Mouse (Mus musculus): ENCODE data around the gene 6030468B19Rik.
"Not testable (repeated sequence)": the region's sequence is repeated elsewhere in the genome, so short reads cannot be mapped to it uniquely, and the experiment has no call there.

6030468B19Rik gene

GRCm38 (mm10) chr11:117806781-117807180 is 9.3 kb downstream of the 6030468B19Rik start:
- DNase-seq: no peak

- peak; percentile 65 for DNase-seq
These were observed 12.2 kb downstream of the 6030468B19Rik start, which contains the start of the genes Gm20708 and Syngr2 for GRCm38 (mm10) chr11:117809407-117810311. TSS of gene Gm20708 (plus strand) at chr11:117809668. TSS of gene Syngr2 (plus strand) at chr11:117809668.

DNA sequence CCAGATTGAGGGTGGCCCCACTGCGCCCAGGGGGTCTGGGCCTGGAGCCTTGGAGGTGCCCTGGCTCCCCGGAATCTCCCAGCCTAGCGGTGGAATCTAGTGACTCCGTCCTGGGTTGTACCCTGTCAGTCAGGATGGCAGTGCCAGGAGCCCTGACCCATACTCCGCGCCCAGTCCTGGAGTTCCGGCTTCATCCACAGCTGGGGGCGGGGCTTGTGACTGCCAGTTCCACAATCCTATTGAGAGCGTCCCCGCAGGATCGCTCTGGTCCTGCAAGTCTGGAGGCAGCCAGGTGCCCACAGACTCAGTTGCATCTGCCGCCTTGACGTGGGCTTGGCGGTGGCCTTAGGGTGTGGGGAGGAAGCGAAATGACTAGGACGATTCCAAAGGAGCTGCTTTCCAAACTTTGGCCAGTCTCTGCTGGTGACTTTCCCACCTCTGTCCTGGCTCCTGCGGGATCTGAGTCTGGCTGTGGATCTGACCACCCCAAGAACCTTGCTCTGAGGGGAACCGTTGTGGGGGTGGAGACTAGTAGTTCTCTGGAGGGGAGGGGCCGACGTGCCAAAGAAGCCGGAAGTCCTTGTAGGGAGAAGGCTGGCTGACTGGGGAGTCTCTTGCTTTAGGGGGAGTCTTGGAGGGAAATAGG is 13.1 kb downstream of the 6030468B19Rik start:
- peak; percentile 92 for DNase-seq

- DNase-seq: no peak
These were observed 16.4 kb downstream of the 6030468B19Rik start for GRCm38 (mm10) chr11:117813867-117814266.

GRCm38 (mm10) chr11:117814704-117815366 is 17.4 kb downstream of the 6030468B19Rik start:
- DNase-seq: no peak

- DNase-seq: not testable (repeated sequence)
These were observed 18.4 kb downstream of the 6030468B19Rik start for GRCm38 (mm10) chr11:117815850-117816249.

DNA sequence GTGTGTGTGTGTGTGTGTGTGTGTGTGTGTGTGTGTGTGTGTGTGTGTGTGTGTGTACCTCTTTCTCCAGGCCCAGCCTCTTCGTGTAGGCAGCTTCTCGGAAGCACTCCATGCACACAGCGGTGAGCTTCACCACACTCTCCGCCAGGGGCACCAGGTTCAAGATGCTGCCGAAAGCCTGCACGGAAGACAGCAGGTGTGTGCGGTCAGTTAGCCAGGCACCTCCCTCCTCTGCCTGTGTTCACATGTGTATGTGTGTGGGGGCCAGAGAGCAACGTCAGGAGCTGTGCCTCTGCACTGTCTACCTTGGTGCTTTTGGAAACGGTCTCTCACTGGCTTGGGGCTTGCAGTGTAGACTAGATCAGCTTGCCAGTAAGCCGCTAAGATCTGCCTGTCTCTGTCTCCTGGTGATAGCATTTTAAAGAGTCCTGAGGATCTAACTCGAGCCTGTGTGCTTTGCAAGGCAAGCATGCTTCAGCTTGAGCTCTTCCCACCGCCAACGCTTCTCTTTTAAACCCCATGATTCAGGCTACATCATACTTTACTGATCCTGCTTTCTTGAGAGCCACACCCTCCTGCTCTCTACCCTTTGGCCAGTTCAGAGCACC is 19.0 kb downstream of the 6030468B19Rik start:
- no peak for DNase-seq

DNA sequence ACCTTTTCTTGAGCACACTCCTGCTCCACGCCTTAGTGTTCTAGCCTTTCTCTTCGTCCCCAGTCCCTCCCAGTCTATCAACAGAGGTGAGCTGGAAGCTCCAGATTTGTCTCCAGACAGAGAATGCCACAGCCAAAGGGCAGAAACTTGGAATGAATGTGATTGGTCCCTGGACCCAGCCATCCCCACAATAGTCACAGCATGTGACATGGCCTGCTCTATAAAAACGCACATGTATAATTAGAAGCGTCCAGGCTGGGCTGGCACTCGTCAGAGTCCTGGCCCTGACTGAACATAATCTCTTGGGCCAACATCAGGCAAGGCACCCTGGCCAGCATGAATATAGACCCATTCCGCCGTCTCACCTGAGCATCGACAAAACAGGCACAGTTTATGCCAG is 21.6 kb downstream of the 6030468B19Rik start:
- DNase-seq: no peak

GRCm38 (mm10) chr11:117820173-117820572 is 22.7 kb downstream of the 6030468B19Rik start:
- DNase-seq: no peak

DNA sequence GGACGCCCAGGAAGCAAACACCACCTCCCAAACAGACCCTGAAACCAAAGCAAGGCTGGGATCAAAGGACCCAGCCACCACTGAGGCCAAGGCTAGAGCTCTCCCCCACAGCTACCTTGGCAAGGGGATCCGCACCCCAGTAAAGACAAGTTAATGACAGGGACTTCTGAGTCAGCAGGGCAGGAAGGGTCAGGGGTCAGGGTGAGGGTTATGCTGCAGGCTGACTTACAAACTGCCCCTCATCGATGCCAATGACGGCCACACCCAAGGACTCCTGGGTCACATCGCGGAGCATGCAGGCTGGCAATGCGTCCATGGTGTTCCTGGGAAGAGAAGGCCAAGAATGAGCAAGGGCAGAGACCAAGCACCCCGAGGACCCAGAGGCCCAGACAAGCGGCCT is 24.4 kb downstream of the 6030468B19Rik start:
- no peak for DNase-seq

DNA sequence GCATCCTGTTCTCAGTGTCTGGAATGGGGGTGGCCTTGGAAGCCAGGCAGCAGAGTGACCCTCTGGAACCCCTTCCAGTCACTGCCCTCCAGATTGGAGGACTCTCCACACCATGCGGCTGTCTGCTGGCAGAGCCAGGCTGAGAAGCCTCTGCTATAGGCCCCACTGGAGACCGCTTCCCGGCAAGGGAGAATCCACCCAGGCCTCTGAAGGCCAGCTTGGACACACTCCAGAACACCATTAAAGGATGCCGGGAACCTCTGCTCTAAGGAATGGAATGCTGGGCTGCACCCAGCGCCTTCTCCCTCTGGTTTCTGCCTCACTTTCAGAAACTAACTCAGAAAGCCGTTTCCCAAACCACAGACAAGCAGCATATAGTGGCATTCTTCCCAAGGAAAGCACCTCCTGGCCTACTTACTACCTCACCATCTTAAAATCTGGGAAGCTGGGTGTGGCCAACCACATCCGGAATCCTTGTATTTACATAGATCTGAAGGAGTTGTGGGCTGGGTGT is 25.3 kb downstream of the 6030468B19Rik start:
- DNase-seq: no peak

GRCm38 (mm10) chr11:117823411-117823810 is 26.0 kb downstream of the 6030468B19Rik start:
- no peak for DNase-seq

DNA sequence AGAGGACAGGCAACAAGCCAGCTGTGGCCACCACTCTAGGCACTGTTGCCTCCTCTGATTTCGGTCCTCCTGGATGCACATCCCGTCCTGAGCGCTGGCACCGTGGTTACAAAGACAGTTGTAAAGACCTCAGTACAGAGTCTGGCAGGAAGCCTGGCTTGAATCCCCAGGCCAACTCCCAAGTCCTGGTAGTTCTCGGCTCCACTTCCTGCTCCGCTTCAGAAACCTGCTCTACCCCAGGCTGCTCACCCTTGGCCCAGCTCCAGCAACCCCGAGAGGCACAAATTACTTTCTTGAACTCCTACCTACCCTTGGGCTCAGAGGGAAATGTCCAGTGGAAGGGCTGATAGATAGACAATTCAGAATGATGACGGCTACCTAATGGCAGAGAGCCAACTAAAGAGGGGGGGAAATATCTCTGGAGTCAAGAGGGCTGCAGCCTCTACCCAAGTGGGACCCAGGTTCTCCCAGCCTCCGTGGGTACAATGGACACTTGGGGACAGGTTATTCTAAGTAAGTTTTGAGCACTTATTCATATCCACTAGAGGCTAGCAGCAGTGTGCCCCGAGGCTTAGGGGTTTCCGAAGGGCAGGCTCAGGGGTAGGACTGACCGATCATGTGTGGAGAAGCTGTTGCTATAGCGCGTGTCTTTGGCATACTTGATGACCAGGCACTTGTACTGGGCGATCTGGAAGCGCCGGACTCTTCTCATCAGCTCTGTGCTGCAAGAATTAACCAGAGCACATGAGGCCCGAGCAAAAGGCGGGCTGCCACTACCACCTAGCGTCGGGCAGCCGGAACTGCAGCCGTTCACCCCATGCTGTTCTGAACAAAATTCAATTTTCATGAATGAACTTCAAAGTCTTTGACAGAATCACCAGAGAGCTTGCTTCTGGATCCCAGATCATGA is 26.9 kb downstream of the 6030468B19Rik start:
- DNase-seq: peak; percentile 84

DNA sequence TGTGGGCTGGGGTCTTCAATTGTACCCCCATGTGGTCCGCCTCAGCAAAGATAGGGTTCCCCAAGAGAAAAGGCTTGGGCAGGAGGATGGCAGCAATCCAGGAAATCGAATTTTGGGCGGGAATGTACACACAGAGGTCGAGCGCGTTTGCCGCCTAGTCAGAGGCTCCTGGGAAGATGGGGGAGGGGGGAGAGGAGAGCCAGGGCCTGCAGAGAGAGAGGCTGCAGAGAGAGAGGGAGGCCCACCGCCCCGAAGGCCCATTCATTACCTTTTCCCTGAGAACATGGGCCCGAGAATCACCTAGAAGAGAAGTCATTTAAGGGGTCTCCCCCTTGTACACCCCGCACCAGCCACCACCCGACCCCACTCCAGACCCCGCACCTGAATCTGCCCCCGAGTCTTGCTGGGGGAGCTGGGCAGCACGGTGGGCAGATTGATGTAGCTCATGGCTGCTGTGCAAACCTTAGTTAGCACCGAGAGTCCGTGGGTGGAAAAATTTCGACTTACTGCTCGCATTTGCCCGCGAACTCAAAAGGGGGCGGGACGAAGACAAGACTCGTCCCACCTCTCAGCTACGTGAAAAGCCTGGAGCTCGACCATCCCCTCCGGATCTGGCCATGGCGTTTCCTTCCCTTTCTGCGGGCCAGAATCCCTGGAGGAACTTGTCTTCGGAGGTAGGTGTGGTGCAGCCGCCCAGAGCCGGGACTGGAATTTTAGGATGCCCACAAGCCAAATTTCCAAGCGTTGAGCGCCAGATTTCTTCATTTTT is 28.1 kb downstream of the 6030468B19Rik start, which contains the start of the genes Afmid and Tk1:
Gene Afmid, plus strand, starts transcription at position 592 of the 769 bp plus-strand sequence.
Gene Tk1, minus strand, starts transcription at position 760 of the 769 bp plus-strand sequence.
- peak; percentile 83 for DNase-seq

DNA sequence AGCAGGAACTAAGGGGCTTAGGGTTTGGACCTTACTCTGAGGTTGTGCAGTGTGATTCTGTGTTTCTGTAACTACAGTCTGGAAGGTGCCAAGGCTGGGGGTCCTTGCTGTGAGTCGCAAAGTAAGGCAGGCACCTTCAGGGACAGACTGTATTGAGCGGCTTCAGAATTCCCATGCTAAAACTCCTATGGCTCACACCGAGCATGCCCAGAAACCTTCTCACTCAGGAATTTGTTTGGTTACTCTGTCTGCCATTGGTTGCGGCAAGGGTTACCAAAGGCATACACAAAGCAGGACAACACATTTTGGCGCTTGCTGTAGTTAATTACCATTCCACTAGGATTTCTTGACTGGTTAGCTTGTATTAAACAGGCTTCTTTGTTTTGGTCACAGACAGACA is 28.7 kb downstream of the 6030468B19Rik start:
- DNase-seq: no peak

DNA sequence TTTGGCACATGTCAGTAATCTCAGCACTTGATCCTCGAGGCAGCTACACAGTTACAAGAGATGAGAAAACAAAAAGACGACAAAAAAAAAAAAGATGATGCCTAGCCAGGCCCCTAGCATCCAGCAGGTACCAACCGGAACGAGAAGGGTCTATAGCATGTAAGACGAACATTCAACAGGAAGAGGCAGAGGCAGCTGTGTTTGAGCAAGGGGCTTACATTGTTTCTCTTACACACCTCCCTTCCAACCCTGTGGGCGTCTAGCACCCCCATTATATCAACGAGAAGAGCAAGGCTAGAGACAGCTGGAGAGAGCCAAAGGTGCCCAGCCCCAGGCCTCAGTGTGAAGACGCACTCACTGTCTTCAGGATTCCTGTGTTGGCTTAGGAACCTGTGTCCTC is 29.5 kb downstream of the 6030468B19Rik start:
- no peak for DNase-seq

GRCm38 (mm10) chr11:117827386-117827785 is 29.9 kb downstream of the 6030468B19Rik start:
- DNase-seq: no peak

GRCm38 (mm10) chr11:117828149-117828887 is 30.9 kb downstream of the 6030468B19Rik start:
- DNase-seq: no peak

DNA sequence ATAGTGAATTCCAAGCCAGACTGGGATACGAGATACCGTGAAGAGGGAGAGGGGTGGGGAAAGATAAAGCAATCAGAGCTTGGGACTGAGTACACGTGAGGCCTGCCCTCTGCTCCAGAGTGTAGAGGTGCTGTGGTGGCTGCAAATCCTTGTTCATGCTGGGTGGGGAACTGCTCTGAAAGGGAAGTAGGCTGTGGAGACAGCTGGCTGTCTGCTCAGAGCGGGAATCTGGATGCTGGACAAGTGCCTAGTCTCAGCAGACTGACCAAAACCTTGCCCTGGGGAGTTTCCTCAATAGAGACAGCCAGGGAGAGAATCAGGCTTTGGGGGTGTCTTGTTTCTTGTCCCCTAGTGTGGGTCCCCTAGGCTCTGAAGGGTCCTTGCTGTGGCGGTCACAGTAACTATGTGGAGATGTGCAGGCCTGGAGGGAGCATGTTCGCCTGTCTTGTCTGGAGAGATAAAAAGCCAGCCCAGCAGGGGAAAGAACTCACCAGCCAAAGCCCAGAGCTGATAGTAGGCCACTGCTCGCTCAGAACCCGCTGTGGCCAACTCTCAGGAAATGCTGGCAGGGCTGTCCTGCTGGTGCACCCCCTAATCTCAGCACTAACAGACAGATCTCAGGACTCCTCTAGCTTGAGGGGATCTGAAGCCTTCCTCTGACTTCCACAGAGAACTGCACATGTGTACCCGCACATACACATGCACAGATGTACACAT is 31.6 kb downstream of the 6030468B19Rik start:
- peak; percentile 73 for DNase-seq

All from kidney, adult 11 months (tissue).